Mouse (Mus musculus) heart, adult 9 months (tissue): ENCODE data around the gene Palm3.
"Not testable (repeated sequence)": the region's sequence is repeated elsewhere in the genome, so short reads cannot be mapped to it uniquely, and the experiment has no call there.

Experiments
- DNase-seq, 2 experiments: peaks; one replicate each; pipeline ENCODE4 v3.0.0; 2022; ENCODE audit warnings: low spot score in 2 of 2

Palm3 gene

GRCm38 (mm10) chr8:84021096-84021495 lies at the start of gene Palm3:
Palm3 (plus strand) TSS chr8:84021471.
- DNase-seq, result no peak

DNA sequence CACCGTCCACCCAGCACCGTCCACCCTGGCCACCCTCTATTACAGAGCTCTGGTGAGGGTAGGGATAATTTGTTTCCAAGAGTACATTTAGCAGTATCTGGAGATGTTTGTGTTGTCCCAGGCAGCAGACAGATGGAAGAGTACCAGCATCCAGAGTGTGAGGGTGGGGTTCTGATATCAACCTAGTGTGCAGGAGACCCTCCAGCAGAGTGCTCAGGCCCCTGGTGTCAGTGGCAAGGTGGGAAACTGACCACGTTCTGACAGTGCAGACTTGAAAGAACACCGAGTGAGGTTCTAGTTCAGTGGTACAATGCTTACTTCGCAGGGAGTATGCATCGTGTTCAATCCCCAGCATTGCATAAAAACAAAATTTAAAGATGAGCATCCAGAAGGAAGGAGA lies 49.6 kb upstream of the Palm3 start:
- DNase-seq, result no peak

GRCm38 (mm10) chr8:83972150-83973120 lies 48.8 kb upstream of the Palm3 start, which contains the start of gene Prkaca:
Prkaca (plus strand) TSS chr8:83972993.
- peak; percentile 99 to 100 for DNase-seq

- DNase-seq, result no peak
These were observed 47.9 kb upstream of the Palm3 start for GRCm38 (mm10) chr8:83973161-83974031.

DNA sequence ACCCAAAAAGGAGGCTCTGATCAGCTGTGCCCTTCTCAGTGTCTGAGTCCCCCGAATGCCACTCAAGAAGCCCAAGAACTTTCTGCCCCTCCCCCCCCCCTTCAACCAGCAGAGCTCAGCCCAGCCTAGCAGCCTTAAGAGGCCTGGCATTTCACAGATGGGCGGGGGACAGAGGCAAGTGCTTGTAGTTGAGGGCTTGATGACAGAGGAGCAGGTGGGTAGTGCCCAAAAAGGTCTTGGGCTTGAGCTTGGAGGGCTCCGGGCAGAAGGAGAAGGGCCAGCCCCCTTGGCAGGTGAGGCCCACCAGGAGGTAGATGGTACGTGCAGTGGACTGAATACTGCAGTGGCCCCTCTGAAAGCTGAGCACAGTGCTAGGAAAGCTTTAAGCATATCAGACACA lies 46.8 kb upstream of the Palm3 start:
- DNase-seq, result no peak

- DNase-seq, result no peak
These were observed 45.1 kb upstream of the Palm3 start for GRCm38 (mm10) chr8:83976101-83976630.

- DNase-seq, result no peak
These were observed 44.4 kb upstream of the Palm3 start for GRCm38 (mm10) chr8:83976779-83977350.

- peak in 1 of 2 experiments; percentile 43 for DNase-seq
These were observed 43.6 kb upstream of the Palm3 start for GRCm38 (mm10) chr8:83977646-83978045.

- DNase-seq, result no peak
These were observed 43.1 kb upstream of the Palm3 start for GRCm38 (mm10) chr8:83978200-83978599.

GRCm38 (mm10) chr8:83980250-83980649 lies 41.0 kb upstream of the Palm3 start:
- peak; percentile 76 to 77 for DNase-seq

DNA sequence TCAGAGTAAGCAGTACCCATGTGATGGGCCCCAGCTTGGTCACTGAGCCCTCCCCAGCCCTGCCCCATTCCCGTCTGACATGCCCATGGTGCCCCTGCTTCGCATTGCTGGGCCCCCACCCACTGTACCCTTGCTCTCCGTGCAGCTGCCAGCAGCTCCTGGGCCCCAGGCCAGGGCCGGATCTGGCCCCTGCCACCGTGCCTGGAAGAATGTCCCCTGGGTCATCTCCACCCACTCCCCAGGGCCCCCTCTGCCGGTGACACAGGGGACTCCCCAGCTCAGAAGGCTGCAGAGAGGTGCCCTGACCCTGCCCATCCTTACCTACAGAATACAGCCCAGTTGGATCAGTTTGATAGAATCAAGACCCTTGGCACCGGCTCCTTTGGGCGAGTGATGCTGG lies 40.4 kb upstream of the Palm3 start:
- peak; percentile 75 to 83 for DNase-seq

DNA sequence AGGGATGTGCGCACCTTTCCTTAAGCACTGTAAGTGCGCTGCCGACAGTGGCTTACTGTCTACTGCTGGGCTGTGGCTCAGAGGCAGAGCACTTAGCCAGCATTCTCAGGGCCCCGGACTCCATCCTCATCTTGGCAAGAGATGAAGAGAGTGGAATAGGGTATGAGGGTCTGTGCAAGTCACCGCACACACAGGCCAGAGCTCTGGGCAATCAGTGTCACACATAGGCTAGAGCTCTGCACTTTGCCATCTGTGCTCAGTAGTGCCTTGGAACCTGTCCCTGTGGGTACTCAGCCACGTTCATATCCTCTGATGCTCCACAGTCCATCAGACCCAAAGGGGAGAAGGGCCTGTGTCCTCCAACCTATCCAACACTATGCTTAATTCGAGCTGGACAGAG lies 39.7 kb upstream of the Palm3 start:
- no peak for DNase-seq

- no peak for DNase-seq
These were observed 38.8 kb upstream of the Palm3 start for GRCm38 (mm10) chr8:83982449-83982848.

DNA sequence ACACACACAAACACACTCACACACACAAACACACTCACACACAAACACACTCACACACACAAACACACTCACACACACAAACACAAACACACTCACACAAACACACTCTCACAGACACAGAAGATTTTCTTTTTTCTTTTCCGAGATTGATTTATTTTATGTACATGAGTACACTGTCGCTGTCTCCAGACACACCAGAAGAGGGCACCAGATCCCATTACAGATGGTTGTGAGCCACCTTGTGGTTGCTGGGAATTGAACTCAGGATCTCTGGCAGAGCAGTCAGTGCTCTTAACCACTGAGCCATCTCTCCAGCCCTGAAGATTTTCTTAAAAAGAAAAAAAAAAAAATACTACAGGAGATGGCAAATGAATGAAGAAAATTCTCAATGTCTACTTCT lies 38.0 kb upstream of the Palm3 start:
- DNase-seq, result not testable (repeated sequence)

DNA sequence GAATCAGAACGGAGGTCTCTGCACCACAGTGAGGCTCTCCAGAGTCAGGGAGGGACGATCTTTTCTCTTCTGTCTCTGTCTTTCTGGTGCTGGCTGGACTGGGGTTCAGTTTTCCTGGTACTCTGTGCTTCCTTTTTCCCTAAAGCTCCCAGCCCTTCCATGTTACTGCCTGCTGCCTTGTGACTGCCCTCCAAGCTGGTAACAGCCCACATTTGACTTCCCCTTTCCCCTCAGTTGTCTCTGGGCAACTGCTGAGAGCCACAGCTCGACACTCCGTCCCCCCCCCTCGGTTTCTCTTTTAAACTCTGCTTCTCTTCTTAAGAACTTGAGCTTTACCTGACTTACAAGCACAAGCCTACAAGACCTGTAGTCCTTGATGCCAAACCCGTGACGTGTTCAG lies 32.0 kb upstream of the Palm3 start:
- no peak for DNase-seq

GRCm38 (mm10) chr8:83990170-83990569 lies 31.1 kb upstream of the Palm3 start:
- no peak for DNase-seq

DNA sequence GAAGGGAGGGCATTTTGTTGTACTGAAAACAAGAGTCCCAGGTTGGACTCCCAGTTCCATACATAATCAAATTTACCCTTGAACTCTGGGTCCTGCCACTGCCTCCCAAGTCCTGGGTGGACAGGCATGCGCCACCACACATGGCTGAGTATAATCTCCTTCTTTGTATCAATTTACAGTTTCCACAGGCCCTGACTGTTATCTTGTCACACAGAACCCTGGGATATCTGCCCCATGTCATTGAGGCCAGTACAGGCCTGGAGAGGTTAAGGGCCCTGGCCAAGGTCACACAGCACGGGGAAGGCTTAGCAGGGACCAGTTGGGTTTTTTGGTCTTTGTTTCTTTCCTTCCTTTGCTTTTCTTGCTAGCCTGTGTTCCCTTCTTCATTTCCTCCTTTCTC lies 28.8 kb upstream of the Palm3 start:
- no peak for DNase-seq

DNA sequence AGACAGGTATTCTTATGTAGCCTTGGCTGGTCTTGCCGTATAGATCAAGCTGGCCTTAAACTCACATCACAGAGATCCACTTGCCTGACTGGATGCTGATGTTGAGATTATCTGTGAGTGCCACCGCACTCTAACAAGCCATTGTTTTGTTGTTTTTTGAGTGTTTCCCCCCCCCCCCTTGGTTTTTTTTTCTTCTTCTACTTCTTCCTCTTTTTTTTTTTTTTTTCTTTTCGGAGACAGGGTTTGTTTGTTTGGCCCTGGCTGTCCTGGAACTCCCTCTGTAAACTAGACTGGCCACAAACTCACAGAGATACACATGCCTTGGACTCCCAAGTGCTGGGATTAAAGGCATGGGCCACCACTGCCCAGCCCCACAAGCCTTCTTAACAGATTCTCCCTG lies 27.2 kb upstream of the Palm3 start:
- DNase-seq, result no peak

DNA sequence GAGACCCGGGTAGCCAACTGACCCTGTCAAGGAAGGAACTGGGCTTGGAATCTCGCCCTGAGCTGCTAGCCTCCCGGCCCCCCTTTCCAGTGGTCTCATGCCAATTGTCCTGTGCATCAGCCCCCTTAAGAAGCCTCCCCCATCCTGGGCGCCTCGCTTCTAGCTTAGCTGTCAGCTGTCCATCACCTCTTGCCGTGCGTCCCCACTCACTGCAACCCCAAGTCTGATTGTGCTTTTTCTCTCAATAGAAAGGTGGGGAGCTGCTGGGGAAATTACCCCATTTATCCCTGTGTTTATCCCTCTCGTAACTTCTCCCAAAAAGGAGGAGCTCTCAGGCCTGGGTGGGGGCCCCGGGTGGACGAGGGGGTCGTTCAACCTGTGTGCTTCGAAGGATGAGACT lies 25.3 kb upstream of the Palm3 start:
- DNase-seq, result no peak

DNA sequence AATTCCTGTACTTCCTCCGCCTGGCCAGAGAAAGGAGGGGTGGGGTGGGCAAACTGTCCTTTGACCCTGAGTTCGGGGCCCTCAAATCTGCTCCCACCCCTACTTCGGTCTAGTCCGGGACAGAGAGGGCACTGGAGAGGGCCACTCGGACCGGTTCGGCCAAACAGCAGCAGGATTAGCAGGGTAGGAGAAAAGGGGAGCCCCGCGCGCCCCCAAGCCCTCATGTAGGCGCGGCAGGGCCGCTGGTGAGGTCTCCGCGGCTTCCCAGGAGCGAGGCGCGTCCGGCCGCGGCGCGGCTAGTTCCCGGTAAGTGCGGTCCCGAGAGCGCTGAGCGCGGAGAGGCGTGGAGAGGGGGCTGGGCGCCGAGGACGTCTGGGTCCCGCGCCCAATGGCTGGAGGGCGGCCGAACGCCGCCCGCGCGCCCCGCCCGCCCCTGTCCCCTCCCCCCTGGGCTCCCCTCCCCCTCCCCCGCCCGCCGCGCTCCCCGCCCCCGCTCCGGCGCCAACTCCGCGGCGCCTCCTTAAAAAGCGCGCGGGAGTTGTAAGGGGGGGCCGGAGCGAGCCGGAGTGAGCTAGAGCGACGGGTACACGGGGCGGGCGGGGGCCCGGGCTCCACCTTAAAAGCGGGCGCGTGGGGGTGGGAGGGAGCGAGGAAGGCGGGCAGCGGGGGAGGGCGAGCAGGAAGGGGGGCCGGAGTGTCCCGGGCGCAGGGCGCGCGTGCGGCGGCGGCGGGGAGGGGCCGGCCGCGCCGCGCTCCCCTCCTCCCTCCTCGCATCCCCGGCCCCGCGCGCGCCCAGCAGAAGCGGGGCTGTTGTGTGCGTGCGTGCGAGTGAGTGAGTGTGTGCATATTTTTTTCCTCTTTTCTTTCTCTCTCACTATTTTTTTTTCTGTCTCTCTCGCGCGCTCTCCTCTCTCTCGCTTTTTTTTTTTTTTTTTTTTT lies 24.4 kb upstream of the Palm3 start:
- DNase-seq, result peak; percentile 89 to 90
